Mouse (Mus musculus) kidney, postnatal 10 days (tissue): ENCODE data around the gene Ces1f.
"Not testable (repeated sequence)": the region's sequence is repeated elsewhere in the genome, so short reads cannot be mapped to it uniquely, and the experiment has no call there.

Experiments
- DNase-seq: peaks from one replicate; pipeline ENCODE4 v3.0.0; 2021; ENCODE audit warnings: mixed read lengths

The Ces1f gene

GRCm38 (mm10) chr8:93279556-93279955 is at the start of gene Ces1f:
Ces1f (minus strand) TSS chr8:93279747.
- no peak for DNase-seq

DNA sequence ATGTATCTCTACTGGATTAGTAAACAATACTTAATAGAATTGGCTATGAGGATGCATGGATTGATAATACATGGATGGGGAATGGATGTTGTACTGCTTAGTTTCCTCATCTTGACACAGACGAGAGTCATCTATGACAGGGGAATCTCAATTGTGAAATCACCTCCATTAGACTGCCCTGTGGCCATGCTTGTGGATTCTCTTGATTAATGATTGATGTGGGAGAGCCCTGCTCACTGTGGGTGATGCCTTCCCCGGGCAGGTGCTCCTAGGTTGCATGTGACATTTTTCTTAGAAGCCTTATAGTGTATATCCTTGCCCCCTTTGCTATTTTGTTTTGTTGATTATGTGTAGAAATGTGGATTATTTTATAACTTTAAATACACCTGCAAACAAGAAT is 45.6 kb upstream of the Ces1f start:
- DNase-seq, result no peak

- no peak for DNase-seq
These were observed 37.5 kb upstream of the Ces1f start for GRCm38 (mm10) chr8:93317031-93317430.

GRCm38 (mm10) chr8:93315557-93315956 is 36.0 kb upstream of the Ces1f start:
- DNase-seq, result no peak

GRCm38 (mm10) chr8:93283896-93284295 is 4.3 kb upstream of the Ces1f start:
- DNase-seq, result no peak

DNA sequence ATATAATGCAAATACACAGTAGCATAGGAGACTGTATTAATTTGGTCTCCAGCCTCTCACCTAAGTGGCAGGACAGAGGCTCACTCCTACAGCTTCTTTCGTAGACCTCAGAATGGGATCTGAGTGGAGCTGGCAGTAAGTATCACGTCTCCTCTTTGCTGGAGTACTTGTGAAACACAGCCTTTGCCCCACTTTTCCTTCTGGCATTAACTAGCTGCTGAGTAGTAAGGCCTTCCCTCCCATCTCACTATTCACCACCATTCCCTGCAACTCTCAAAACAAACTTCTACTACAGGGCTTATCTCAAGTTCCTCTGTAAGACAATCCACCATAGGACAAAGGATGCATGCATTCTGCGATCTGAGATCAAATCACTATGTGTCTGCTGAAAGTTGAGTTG is 2.8 kb upstream of the Ces1f start:
- no peak for DNase-seq

- DNase-seq, result no peak
These were observed 1.3 kb downstream of the Ces1f start for GRCm38 (mm10) chr8:93278176-93278805.

GRCm38 (mm10) chr8:93274609-93275008 is 4.9 kb downstream of the Ces1f start:
- no peak for DNase-seq

- DNase-seq, result no peak
These were observed 6.2 kb downstream of the Ces1f start for GRCm38 (mm10) chr8:93273321-93273720.

DNA sequence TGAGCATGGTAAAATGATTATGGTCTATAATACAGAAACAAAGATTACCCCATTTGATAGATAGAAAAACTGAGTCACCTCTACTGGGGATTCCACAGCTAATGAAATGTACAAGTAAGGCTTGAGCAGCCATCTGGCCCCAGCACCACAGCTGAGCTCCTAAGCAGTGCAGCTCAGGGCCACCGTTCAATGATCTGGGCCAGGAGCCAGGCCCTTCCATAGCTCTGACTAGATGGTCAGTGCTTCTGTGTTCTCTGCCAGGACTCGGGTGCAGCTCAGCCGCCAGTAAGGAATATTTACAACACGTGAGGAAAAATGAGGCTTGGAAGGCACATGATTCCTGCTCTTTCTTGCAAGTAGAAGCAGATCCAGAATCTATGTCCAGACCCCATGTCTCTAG is 6.9 kb downstream of the Ces1f start:
- DNase-seq, result peak; percentile 34

DNA sequence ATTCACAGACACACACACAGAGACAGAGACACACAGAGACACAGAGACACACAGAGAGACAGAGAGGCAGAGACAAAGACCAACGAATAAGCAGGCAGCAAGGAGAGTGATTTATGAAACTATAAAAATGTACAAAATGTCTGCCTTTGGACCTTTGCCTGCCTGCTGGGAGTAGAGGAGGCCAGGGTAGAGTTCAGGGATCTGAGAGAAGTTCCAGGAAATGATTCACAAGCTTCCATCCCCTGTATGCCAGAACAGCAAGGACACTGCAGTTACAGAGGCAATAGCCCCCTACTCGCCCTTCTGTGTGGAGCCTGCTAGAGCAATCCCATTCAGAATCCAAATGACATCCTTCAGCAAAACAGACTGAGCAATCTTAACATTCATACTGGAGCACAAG is 18.1 kb downstream of the Ces1f start:
- DNase-seq, result peak; percentile 12

DNA sequence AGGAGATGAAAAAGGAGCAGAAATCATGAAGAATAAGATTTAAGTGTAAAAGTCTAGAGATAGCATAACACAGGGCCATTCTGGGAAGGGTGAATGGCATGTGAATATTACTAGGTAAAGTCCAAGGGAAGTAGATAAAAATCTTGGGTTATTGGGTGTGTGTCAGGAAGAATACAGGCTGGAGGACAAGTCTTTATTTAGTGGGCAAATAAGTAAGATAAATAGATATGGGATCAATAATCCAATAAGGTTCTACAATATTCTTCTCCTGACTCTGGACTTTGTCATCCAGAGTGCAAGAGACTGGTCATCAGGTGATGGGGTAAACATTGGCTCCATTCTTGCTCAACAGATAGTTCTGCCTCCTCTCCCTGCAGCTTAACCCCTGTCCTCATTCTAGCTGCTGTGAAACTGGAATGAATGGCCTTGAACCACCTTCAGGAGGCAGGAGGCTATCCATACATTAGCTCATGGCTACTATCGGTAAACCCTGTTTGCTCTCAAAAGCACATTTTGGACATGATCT is 27.1 kb downstream of the Ces1f start:
- DNase-seq, result no peak

GRCm38 (mm10) chr8:93246057-93246456 is 33.5 kb downstream of the Ces1f start:
- no peak for DNase-seq

GRCm38 (mm10) chr8:93239884-93240283 is 39.7 kb downstream of the Ces1f start:
- no peak for DNase-seq

- DNase-seq, result no peak
These were observed 43.9 kb downstream of the Ces1f start for GRCm38 (mm10) chr8:93235681-93236080.

DNA sequence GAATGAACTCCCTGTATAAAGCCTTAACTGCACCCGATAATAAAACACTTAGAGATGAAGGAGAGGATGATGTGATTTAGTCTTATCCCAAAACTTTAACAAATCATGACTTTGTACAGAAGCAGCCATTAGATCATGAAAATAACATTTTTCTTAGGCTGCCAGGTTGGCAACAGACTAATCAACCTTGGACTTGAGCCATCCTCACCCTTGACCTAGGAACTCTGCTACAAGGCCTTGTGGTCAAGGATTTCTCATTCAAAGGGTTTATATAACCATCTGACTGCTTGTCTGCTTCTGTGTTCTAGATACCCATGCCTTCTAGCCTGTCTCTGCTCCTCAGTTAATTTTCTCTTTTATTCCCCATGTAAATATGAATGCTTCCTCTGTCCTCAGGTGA is 44.8 kb downstream of the Ces1f start:
- DNase-seq, result no peak

- DNase-seq, result no peak
These were observed 45.5 kb downstream of the Ces1f start for GRCm38 (mm10) chr8:93234068-93234467.

GRCm38 (mm10) chr8:93229446-93229845 is 50.1 kb downstream of the Ces1f start, which contains the start of gene Ces1e:
Ces1e (minus strand) TSS chr8:93229619.
- no peak for DNase-seq

DNA sequence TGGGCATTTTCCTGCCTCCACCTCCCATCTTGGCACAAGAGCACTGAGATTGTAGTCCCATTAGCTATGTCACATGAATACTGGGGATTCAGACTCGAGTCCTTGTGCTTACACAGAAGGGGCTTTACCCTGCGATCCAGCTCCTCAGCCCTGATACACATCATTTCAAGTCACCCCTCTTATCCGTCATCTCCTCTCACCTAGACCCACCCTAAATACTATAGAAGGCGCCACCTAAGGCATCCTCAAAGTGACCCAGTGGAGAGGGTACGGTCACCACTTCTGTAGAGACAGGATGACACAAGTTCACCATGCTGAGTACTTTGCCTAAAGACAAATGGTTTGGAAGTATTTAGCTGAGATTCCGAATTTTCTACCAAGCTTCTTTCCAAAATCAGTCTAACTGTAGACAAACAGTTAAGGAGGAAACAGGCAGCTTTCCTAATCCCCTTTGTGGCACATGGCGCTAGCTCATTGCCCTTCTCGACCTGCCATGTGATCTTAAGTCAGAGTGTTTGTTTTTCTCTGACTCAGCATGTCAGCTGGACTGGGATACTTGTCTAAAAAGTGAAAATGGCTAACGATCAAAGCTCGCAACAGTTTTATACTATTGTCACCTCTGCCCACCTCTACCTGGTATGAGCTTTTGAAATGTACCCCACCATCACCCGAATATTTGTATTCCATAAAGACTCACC is 50.7 kb downstream of the Ces1f start:
- peak; percentile 15 for DNase-seq

- not testable (repeated sequence) for DNase-seq
These were observed 53.1 kb downstream of the Ces1f start for GRCm38 (mm10) chr8:93226471-93226870.

DNA sequence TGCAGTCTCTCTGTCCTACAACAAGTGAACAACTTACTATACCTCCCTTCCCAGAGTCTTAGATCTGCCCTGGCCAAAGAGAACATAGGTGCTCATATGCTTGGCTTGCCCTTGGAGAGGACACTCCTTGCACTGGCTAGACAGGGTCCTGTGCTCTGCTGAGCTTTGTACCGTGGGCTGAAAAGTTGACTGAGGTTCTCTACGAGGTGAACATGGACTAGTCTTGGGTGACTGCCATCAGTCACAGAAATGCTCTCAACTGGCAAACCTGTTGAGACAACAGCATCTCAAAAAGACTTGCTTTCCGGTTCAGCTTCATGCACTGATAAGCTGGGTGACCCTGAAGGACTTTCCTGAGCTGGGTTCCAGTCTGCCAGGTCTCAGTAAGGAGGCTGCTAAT is 57.7 kb downstream of the Ces1f start:
- no peak for DNase-seq

DNA sequence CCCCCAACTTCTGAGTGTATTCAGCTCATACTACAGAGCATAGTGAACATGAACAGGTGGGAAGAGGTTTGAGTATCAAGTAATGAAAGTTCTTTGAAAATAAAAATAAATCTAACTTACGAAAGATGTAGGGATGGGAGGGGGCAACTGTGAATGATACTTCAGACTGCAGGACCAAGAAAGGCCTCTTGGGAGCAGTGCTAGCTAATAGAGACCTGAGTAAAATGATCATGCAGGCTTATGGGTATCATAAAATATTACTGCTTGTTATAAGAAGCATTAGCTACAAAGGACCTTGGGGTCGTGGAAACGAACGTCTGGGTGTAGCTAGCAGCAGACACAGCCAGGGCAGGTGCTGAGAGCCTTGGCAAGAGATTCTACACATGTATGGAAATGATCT is 61.7 kb downstream of the Ces1f start:
- DNase-seq, result no peak

DNA sequence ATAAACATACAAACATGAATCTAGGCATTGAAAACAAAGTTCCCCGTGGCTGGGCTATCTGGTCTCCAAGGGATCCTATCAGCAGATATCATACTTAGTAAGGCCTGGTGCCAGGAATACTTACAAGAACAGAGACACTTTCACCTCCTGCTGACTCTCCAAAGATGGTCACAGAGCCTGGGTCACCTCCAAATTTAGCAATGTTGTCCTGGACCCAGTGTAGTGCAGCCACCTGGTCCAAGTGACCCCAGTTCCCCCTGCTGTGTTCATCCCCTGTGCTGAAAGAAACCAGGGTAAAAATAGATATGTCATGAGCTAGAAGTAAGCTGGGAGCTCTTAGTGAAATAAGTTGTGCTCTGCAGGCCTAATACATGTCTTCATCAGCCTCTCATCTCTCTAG is 62.2 kb downstream of the Ces1f start:
- DNase-seq, result no peak

- DNase-seq, result no peak
These were observed 68.5 kb downstream of the Ces1f start for GRCm38 (mm10) chr8:93211091-93211490.
